Mouse (Mus musculus) mesoderm, embryonic 11.5 days (tissue): ENCODE results near the gene Cope.
A peak's percentile ranks its signal among the peaks of the same experiment; 100 is the strongest.

Source experiments
- DNase-seq: peaks from one replicate; pipeline ENCODE4 v3.0.0-alpha.2; 2012; ENCODE audit warnings: low read depth, low spot score

Gene Cope

DNA sequence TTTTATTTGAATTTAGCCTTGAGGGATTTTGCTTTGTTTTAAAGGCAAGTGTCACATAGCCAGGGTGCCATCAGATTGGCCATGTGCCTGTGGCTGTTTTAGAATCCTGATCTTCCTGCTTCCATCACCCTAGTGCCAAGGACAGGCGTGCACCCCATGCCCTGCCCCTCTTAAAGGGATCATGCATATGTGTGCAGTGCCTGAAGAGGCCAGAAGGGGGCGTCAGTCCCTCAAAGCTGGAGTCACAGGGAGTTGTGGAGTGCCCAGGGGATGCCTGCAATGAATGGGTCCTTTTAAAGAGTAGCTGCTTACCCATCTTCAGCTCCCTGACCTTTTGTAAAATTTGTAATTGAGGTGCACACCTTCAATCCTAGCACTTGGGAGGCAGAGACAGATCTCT lies 7.0 kb downstream of the Cope start:
- DNase-seq: peak; percentile 51

DNA sequence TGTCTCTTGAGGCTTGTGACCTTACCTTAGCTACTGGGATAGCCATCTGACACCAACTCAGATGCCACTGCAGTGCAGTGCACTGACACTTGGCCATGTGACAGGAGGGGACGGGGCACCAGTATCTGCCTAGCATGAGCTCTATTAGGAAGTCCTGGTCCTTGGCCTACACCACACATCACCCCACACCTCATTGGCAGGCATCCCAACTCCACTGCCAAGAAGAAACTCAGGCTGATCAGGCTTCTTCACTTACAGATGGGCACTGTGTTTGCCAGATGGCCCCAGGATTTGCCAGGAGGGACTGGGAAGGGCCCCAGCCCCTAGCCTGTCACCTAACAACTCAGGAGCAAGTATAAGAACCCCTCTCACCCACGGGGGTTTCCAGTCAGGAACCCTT lies 11.1 kb downstream of the Cope start:
- DNase-seq: no peak

DNA sequence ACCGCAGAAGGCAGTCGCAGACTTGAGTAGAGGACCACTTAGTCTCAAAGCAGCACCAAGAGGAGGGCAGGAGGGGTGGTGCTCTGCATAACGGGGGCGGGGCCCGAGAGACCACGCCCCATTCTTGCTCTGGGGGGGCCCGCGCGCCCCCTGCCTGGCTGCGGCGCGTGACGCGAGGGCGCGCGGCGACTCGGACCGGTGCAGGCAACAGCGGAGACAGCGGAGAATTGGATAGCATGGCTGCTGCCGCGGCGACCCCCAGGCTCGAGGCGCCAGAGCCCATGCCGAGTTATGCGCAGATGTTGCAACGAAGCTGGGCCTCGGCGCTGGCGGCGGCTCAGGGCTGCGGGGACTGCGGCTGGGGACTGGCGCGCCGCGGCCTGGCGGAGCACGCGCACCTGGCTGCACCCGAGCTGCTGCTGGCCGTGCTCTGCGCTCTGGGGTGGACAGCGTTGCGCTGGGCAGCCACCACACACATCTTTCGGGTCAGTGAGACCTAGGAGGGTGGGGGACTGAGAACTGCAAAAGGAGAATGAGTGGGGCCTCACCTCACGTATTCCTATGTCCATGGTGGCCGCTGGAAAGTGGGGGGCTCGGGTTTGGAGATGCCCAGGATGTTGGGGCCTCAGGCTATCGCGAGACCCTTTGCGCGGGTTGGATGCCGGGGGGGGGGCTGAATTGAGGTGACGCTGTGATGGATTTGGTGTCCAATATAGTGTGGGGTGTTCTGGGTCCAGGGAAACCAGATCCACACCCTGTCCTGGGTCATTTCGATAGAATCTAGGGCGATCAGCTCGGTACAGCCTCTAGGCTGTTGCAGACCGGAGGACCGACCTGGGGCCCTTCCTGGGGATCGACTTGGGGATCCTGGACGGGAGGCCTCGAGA lies 13.5 kb downstream of the Cope start, which contains the start of gene Cers1:
TSS of gene Cers1 (plus strand) at position 152 of the 887 bp plus-strand sequence.
- DNase-seq: peak; percentile 73

DNA sequence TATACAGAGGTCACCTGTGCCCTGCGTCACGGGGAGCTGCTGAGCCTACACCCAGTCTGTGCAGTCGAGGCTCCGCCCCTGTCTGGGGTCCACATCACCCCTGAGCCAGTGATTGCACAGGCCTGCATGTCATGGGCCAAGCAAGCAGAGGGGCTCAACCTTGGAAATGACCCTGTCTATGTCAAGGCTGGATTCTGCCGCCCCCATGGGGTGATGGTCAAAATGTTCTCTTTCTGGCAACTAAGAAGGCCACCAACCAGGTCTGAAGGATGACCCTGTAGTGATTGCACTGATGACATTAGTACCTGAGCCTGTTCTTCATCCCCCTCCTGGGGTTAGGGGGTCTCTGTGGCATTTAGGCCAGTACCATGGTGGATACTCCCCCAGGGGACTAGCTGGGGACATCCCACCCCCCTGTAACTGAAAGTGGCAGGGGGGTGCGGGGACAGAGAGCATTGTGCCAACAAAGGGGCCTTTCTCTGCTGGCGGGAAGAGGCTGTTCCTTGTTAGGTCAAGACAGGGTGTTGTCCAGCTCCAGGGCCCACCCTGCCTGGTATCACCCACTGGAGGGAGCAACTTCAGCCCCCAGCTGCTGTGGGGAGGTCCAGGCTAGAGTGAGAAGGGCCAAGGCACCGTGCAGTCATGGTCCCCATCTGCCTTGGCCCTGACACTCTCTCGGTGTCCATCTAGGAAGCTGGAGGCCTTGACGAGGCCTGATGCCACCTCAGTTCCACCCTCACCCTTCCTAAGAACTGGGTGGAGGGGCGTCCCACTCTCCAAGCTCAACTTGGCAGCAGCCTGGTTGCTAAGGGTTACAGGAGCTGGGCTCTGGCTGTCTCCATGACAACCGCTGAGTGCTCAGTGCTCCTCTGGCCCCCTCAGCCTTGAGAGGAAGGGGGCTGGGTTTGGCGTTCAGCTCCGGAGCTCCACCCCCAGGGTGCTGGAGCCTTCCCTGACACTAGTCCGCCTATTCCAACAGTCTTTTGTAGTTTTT lies 14.5 kb downstream of the Cope start:
- DNase-seq: peak; percentile 90

DNA sequence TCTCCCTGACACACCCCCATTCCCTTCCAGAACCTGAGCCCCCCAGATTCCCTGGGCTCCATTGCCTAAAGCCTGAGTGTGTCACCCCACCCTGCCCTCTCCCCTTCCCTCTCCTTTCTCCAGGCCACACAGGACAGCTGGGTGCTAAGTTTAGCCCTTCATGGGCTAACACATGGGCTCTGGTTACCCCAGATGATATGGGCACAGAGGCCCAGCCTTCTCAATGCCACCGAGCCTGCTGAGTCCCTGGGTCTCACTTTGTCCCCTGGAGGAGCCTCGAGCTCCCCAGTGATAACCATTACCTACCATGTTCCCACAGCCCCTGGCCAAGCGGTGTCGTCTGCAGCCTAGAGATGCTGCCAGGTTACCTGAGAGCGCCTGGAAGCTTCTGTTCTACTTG lies 15.6 kb downstream of the Cope start:
- no peak for DNase-seq

DNA sequence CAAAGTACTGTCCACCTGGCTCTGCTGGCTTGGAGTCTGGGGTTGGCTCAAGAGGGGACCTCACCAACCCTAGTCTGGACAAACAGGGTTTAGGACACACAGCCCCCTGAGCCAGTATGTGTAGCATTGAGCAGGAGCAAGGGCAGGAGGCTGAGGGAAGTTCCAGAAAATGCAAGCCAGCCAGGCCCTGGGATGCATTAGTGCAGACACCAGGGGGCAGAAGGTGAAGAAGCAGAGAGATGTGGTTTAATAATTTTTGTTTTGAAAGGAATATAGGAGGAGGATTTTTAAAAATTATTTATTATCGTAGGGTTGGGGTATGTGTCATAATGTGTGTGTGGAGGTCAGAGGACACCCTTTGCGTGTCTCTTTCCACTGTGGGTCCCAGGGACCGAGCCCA lies 21.4 kb downstream of the Cope start:
- no peak for DNase-seq

DNA sequence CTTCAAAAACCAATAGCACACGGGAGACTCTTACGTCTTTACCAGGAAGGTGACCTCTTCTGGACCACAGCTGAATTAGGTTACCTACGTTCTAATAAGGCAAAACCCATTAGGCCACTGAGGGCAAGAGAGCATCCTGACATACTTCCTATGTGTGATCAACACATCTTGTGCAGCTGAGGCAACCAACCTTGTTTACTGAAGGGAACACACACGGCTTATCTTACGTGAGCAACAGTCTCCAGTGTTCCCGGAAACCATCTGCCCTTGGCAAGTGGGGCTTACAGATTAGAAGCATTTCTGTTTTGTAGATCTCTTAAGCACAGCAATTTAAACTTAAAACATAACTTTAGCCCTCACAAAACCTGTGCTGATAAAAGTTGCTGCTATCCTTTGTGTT lies 25.2 kb downstream of the Cope start:
- DNase-seq: no peak

DNA sequence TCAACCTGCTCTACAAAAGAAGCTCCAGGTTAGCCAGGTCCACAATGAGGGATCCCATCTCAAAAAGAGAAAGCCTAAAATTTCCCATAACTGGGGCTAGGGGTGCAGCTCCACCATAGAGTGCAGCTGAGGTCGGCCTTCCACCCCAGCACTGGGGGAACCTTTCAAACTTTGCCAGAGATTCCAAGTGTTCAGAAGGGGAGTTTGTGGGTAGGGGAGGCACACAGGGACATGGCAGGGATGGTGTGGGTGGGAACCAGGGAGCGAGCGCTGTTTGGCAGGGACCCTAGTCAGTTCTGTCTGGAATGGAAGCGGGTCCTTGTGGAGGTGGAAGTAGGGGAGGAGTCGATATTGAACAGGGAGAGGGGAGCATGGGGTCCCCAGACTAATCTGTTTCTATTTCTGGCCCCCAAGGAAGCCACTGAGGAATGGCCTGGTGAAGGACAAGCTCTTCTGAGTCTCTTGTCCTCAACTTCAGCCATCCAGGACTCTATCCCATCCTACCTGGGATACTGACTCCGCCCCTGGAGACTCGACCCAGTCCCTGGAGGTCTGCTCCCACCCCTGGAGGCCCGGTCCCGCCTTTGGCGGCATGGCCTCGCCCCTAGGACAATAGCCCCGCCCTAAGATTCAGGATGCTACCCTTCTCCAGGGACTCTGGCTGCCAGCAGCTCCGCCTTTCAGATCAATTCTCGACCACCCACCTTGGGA lies 27.0 kb downstream of the Cope start, which contains the start of gene Gdf1:
TSS of gene Gdf1 (plus strand) at position 694 of the 711 bp plus-strand sequence.
- DNase-seq: peak; percentile 55

DNA sequence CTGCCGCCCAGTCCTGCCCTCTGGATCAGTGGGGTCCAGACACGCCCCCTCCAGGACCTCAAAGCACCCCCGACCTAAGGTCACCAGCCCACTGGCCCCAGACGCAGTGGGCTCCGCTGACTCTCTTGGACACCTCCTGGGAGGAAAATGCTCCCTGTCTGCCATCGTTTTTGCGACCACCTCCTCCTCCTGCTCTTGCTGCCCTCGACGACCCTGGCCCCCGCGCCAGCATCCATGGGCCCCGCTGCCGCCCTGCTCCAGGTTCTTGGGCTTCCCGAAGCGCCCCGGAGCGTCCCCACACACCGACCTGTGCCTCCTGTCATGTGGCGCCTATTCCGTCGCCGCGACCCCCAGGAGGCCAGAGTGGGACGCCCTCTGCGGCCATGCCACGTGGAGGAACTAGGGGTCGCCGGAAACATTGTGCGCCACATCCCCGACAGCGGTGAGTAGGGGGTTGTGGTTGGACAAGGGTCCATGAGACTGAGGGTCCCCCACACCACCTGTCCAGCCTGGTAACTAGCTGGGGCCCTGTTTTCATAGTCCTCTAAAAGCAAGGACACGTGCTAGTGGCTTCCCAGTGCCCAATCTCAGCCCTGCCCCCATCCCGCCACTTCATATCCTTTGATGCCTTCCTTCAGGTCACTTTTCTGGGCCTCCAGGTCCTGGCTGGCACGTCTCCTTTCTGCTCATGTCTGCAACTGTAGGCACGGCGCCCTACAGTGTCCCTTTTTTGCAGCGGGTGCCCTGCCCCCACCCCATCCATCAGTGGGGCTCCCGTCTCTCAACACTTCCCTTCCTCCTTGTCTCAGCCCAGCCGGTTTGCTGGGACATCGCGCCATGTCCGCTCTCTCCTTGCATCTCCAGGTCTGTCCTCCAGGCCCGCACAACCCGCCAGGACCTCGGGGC lies 27.8 kb downstream of the Cope start:
- DNase-seq: no peak

DNA sequence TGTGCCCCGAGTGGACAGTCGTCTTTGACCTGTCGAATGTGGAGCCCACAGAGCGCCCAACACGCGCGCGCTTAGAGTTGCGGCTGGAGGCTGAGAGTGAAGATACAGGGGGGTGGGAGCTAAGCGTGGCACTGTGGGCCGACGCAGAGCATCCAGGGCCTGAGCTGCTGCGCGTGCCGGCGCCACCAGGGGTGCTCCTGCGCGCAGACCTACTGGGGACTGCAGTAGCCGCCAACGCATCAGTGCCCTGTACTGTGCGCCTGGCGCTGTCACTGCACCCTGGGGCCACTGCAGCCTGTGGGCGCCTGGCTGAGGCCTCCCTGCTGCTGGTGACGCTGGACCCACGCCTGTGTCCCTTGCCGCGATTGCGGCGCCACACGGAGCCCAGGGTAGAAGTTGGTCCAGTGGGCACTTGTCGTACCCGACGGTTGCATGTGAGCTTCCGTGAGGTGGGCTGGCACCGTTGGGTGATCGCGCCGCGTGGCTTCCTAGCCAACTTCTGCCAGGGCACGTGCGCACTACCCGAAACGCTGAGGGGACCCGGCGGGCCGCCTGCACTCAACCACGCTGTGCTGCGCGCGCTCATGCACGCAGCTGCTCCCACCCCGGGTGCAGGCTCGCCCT lies 28.5 kb downstream of the Cope start:
- DNase-seq: peak; percentile 82

DNA sequence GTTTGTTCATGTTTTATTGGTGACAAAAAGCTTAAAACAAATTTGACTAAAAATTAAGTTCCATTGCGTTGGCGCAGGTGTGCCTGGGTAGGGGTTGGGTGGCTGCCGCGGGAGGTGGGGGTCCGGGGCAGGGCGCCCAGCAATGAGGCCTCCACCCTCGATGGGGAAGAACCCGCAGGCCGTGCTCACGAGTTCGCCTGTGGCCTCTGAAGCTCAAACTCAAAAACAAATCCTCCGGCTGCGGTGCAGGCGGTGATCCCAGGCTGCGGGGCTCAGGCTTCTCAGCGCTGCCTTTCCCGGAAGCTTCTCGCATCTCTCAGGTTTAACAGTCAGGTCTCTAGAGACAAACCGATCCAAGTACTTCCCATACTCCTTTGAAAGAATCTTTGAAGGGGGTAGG lies 29.2 kb downstream of the Cope start:
- DNase-seq: no peak

DNA sequence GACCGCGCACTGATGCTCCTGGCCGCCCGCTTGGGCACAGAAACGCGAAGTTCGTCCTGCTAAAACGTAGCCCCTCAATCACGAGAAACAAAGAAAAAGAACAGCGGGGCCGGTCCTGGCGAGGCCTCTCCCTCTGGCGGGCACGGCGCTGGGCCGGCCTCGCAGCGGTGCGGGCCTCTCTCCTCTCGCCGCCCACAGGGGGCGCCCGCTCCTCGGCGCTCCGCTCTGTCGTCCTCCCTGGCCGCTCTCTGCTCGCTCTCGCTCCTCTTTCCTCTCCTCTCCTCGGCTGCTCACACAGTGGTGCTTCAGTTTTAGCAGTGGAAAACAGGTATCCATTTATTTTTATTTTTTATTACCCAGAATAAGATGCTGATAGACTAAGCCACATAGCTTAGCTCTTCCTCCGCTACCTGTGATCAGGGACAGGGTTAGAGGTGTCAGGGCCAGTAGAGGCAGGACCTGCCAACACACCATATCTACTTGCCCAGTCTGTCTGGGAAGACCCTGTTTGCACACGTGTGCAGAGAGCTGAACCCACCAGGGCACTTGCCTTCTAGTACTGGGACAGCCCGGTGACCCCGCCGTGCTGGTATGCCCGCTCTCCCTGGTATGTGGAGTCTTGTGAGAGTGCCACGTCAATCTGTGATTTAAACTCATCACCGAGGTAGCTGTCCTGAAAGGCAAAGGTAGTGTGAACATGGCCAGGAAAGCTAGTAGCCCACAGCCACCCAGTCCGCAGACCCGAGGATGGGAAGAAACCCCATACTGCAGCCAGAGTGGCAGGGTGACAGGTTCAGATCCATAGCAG lies 30.0 kb downstream of the Cope start:
- DNase-seq: peak; percentile 84

DNA sequence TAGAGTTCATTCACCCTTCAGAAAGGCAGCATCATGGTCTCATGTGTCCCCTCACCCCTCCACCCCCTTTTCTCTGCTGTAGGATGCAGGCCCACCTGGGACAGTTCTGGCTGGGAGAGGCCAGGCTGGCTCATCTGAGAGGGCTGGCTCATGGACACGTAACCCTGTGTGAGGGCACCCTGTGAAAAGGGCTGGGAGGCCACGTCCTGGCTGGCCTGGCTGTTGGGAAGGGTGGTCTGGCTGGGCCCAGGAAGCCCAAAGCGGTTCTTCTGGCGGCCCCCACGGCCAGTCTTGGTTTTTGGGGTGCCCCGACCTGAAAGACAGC lies 30.5 kb downstream of the Cope start:
- no peak for DNase-seq

DNA sequence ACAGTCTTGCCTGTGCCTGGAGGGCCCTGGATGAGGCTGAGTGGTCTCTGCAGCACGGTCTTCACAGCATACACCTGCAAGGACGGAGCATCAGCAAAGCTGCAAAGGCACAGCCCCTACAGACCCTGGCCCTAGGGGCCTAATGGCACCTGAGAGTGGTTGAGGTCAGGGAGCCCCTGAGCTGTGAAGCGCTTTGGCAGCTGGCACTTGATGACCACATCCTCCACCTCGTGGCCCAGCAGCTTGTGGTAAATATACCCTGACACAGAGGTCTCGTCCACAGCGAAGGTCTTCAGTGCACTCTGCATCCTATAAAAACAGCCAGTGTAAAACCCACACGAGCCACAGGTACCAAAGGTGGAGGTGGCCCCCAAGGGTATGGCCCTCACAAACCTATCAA lies 36.6 kb downstream of the Cope start:
- no peak for DNase-seq

DNA sequence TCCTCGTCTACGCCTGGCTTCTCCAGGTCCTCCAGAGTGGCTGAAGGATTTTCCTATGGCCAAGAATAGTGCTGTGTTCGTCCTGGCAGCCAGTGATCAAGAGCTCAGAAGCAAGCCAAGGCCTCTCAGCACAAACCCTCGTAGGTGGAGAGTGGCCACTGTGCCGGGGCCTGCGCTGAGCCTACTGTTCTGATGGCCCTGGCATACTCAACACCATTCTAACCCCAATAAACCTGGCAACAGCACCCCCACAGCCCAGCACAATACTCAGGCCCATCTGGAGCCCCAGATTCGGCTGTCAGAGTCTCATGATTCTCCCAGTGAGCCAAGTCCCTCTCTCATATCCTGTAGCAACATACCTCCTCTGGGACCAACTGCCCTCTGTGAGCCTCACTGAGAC lies 38.3 kb downstream of the Cope start:
- DNase-seq: no peak

DNA sequence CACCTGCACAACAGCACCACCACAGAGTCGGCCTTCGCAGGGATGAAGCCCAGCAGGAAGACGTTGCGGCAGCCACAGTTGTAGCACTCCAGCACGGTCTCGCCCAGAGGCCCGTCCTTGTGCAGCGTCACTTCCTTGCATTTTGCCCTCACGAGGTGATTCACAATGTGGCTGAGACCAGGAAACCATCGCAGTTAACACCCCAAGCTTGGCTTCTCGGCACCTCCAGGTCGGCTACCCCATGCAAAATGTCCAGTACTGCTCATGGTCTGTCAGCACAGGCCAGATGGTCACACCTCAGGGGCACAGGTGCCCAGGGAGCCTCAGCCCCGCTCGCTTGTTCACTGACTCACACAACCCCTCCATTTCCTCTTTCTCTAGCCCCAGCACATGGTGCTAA lies 39.7 kb downstream of the Cope start:
- DNase-seq: no peak

DNA sequence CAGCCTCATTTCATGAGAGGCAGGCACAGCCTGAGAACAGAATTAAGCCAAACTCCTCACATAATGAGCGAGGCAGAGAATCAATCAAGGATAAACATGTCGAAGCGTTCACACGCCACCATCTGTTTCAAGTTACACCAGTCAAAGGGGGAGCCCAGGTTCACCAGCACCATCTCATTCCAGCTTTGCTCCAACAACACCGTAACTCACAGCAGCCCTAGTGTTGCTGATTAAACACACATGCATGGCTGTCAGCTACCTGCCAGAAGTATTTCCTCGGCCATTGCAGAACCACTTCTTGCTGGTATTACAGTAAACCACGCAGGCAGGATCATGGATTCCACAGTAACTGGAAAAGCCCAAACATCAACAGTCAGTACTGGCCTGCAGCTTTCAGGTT lies 40.8 kb downstream of the Cope start:
- peak; percentile 30 for DNase-seq

DNA sequence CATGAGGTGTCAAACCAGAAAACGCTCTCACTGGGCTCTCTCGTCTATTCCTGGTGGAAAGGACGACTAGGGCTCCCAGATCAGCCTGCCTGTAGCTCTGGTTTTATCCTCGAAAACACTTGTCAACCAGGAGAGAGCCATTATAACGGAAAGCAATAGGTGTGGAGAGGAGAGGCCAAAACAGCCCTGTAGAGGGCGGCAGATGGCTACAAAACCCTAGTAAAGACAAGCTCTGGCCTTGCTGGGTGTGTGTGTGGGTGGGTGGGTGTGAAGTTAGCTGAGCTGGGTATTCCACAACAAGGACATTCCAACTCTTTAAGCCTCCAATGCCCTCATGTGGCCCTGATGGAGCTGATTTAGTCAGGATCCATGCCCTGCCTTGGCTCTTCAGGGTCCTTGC lies 41.4 kb downstream of the Cope start:
- DNase-seq: peak; percentile 50

DNA sequence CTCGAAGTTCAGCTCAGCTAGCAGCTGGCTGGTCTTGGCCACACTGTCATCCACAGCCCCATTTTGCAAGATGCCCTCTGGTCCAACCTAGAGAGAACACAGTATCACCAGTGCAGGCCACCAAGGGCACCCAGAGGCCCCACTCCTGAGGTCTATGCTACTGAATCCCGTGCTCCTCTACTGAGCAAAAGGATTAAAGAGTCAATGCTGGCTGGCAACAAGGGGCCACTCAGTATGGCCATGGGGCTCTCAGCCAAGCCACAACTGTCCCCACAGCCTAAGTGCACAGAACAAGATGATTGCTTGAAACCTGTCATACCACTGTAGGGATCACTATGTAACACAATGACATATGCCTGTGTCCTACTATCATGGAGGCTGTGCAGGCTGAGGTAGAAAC lies 42.0 kb downstream of the Cope start:
- DNase-seq: no peak
